Mouse (Mus musculus) heart, postnatal 4 days (tissue): Measurements from ENCODE around the gene Cep63. TPM values are rescaled to one million over a fixed set of nuclear protein-coding genes. Genes with fewer than 3 reads are reported as not detected.
A peak's percentile ranks its signal among the peaks of the same experiment; 100 is the strongest.

Experiments
- DNase-seq: peaks from one replicate; pipeline ENCODE4 v3.0.0; 2021
- total RNA-seq, 2 experiments: library from RNA; stranded (reverse); gene quantifications; 2 replicates each; pipeline ENCODE4 v1.2.3; 2021

Cep63 gene
- 10 to 100 TPM; 42.4 to 47.6 TPM for total RNA-seq

- DNase-seq: peak; percentile 99
Observed at GRCm38 (mm10) chr9:102625983-102626838, at the start of gene Cep63, which contains the start of gene Anapc13. Cep63 (minus strand) TSS chr9:102626534. Anapc13 (plus strand) TSS chr9:102626296.

GRCm38 (mm10) chr9:102675922-102676321 lies 49.6 kb upstream of the Cep63 start:
- no peak for DNase-seq

DNA sequence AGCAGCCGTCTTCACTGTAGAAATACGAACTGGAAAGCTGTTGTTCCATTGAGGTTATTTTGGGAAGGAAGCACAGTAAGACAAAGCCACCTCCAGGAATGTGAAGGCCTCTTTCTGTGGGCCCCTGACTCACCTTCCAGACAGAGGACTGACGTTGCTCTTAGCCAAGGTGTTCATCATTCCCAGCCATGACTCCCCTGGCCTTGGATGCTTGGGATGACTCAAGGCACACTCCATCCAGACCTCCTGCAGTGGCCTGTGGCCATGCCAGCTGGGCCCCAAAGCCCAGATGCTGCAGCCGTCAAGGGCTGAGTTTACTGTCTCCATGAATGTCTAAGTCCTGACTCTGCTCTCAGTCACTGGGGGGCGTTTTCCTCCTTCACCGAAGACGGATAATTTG lies 47.0 kb upstream of the Cep63 start:
- DNase-seq: no peak

DNA sequence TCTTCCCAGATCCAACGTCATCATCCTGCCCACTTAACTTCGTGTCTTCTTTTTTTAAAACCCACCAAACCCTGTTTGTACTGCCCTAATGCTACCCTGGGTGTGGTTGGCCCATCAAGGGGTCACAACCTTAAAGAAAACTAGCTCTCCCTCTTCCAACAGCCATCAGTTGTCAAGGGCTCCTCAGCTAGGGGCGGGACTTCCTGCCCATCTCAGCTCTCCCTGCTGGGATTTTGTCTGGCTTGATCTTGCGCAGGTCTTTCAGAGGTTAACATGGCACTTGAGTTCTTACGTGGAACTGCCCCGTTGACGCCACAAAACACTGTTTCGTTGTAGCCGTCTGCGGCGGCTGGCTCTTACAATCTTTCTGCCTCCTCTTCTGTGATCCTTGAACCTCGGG lies 42.6 kb upstream of the Cep63 start:
- DNase-seq: no peak

DNA sequence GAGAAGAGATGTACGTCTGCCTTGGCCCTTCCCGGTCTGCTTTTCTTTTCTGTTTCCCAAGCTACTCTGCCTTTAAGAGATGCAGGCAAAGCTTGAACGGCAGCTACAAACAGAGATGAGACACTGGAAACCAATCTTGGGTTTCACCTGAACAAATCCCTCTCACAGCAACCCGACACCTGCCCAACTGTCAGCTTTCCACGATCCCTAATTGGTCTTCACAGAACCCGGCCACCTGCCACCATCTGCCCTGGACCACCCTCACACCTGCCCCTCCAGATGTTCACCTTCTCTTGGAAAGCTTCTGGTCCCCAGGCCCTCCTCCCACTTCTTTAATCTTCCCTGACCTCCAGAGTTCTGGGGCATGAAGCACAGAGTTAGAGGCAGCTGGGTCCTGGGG lies 41.8 kb upstream of the Cep63 start:
- DNase-seq: no peak

DNA sequence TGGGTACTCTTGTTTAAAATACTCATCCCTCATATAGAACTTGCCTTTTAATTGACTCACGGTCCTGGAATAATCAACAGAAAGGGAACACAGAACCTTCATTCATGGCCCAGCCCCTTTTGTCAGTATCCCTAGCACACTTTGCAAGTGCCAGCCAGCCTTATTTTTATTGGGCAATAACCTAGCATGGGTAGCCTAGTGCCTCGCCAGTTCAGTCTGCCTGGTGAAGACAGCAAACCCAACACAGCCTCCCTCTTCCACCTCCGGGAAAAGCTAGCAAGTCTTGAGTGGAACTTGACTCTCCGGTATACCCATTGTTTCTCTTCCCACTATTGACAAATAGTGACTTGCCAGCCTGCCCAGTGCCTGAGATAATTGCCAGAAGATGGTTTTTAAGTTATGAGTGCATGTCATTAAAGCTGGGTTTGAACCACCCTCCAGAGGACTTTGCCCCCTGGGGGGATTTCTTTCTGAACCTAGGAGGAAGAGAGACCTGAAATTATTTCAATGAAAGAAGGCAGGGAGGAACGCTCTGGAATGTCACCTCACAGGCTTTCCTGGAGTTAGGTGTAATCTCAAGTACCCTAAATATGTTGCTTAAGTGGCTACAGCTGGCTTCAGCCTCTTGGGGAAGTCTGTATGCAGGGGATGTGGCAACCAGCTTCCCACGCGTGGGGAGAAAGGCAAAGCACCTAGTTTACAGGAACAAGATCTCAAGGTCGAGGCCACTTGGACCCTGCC lies 30.2 kb upstream of the Cep63 start:
- no peak for DNase-seq

DNA sequence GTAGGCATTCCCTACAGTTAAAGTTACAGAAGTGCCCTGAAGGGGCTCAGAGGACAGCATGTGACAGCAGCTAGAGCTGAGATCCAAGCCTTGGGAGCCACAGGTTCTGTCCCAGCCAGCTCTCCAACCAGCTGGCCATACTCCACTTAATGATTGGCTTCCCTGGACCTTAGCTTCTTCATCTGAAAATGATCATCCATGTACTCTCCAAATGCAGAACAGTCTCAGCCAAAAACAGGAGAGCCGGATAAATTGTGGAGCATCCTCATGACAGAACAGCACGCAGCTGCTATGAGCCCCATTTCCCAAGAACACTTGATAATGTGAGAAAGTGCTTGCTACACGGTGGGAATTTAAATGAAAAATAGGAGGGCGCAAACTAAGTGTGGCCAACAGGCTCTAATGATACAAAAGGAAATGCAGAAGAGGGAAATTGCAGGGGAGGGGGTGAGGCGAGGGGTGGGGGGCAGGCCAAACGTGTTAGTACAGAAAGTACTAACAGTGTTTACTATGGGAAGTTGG lies 24.9 kb upstream of the Cep63 start:
- DNase-seq: no peak

- DNase-seq: no peak
Observed at GRCm38 (mm10) chr9:102650637-102651036, 24.3 kb upstream of the Cep63 start.

DNA sequence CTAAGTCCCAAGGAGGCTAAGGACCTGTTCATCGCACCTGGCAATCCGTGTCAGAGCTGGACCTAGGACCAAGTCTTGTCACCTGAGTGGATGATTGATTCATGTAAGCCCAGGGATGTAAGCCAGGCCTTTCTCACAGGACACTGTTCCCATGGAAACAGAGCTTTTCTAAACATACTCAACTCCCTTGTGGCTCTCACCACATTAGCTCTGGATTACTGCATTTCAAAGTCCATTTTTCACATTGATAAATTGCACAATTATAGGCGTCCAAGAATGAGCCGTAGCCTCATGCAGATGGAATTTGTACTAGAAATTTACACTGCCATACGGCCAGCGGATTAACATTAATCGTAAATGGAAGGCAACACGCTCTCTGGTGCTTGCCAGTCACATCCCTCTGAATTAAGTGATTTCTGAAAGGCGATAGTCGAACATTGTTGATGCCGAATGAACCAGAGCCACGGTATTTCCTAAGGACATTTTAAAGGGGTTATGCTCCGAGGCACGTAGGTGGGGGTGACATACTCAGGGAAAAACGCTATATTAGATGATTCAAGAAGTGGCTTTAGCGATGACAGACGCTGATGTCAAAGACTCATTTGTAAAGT lies 23.7 kb upstream of the Cep63 start:
- no peak for DNase-seq

DNA sequence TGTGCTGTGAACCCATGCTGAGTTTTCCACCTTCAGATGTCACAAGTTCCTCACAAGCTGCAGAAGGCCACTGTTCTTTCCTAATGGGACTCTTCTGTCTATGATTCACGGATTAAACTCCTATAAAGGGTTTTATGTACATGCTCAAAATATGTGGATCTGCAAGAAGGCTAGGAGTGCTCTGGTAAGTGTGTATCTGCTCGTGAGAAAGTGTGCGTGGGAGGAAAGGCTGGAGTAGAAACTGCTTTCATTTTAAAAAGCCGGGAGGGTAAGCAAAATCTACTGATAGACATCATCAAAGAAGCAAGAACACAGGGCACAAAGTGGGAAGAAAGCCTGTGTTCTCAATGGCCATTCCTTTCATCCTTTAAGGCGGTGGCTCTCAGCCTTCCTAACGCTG lies 20.7 kb upstream of the Cep63 start:
- no peak for DNase-seq

DNA sequence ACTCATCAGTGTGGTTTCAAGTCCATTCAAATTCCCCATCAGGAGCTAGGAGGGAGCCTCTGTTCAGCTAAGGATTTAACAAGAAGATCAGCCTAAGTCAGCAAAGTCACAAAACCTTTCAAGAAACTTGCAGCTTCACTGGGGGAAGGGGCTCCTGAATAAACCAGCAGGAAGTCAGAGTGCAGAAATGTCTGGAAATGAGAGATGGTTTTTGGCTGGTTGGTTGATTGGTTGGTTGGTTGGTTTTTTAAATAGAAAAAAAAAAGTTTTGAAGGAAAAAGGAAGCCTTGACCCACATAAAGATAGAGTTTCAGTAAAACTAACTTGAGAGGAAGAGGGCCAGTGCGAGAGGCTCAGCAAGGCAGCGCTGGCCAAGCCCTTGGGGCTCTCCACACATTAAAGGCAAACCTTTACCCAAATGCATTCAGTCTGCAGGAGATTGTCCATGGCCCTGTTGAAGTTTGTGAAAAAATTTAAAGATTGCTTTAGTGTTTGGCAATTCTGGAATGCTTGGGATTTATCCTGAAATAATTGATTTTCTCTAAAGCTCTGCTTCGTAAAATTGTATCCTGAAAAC lies 18.9 kb upstream of the Cep63 start:
- no peak for DNase-seq

- DNase-seq: peak; percentile 78
Observed at GRCm38 (mm10) chr9:102643486-102644101, 17.3 kb upstream of the Cep63 start.

GRCm38 (mm10) chr9:102643071-102643485 lies 16.7 kb upstream of the Cep63 start:
- DNase-seq: no peak

DNA sequence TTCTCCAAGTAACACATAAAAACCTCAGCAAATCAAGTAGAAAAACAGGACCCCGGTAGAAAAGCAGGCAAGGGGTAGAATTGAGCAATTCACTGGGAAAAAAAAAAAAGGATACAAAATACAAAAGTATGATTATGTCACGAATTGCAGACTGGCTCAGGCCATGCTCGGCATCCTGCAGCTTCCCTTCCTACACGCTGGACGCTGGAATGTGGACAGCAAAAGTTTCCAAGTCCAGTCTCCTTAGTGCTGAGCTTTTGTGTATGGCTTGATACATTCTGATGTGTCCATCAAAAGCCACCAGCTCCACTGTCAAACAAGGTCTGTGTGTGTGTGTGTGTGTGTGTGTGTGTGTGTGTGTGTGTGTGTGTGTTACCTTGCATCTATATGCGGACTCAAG lies 15.2 kb upstream of the Cep63 start:
- no peak for DNase-seq

DNA sequence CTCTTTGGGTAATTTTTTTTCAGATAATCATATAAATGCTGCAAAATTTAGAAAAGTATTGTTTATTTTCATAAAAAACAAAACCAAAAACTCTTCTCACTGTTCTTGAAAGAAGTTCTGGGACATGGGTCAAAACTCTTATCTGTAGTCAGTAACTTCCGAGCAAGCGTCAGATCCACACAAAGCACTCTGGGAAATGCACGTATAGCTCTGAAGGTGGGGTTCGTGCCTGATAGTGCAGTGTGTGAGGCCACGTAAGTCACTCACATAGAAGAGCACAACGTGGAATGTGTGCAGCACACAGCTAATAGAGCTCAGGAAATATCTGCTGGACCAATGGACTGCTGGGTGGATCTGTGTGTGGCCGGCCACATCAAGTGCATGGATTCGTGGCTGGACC lies 13.2 kb upstream of the Cep63 start:
- no peak for DNase-seq

- no peak for DNase-seq
Observed at GRCm38 (mm10) chr9:102638963-102639362, 12.6 kb upstream of the Cep63 start.

DNA sequence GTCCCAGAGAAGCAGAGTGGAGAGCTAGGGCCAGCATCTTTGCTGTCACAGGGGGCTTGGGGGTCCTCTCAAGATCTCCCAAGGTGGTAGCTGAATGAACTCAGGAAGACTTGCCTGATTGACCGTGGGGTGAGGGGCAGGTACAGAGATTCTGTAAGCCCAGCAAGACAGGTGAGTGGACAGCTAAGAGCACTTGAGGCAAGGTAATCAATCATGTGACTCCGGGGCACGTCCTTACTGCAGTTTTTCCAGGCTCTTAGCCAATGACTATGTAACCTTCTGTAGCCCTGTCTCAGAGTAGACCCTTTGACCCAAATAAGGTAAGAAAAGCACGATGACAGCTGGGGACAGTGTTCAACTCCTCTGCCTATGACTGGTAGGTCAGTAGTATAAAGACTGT lies 10.8 kb upstream of the Cep63 start:
- DNase-seq: no peak

DNA sequence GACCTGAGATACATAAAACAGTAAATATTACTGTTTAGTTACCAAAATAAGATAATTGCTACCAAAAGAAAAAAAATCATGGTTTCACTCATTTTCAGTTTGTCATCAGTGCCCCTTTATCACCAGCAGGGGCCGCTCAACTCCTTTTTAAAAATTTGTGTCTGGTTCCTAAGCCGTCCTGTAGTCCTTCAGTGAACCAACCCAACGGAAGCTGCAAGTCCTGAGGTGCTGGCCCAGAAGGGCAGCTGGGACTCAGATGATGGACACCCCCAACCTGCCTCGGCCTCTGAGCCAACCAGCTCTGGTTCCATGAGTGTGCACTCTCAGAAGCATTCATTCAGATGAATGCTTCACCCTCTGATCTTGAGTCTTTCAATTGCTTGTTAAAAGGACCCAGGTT lies 10.2 kb upstream of the Cep63 start:
- peak; percentile 75 for DNase-seq

GRCm38 (mm10) chr9:102634453-102634852 lies 8.1 kb upstream of the Cep63 start:
- DNase-seq: no peak

- peak; percentile 73 for DNase-seq
Observed at GRCm38 (mm10) chr9:102632923-102633537, 6.7 kb upstream of the Cep63 start.

DNA sequence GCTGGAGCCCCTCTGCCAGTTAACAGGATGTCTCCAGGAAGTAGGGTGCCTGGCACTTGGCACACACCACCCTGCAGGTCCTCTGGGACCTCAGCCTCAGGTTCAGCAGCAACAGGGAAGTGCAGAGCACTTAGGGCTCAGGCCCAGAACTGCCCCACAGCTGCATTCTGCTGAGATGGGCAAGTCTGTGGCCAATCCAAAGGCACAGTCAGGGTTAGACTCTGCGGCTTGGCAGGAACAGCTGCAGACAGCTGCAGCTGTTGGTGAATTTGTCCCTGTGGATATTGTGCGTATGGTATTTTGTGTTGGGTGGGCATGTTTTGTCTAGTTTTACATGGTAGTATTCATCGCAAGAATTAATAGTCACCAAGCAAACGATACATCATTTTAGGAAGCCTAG lies 5.8 kb upstream of the Cep63 start:
- no peak for DNase-seq
